Mouse (Mus musculus): ENCODE measurements around the gene Fcamr.
A peak's percentile ranks its signal among the peaks of the same experiment; 100 is the strongest.

The Fcamr gene

GRCm38 (mm10) chr1:130800602-130801001 lies at the start of gene Fcamr:
Gene Fcamr, plus strand, starts transcription at chr1:130800902.
- no peak for DNase-seq

DNA sequence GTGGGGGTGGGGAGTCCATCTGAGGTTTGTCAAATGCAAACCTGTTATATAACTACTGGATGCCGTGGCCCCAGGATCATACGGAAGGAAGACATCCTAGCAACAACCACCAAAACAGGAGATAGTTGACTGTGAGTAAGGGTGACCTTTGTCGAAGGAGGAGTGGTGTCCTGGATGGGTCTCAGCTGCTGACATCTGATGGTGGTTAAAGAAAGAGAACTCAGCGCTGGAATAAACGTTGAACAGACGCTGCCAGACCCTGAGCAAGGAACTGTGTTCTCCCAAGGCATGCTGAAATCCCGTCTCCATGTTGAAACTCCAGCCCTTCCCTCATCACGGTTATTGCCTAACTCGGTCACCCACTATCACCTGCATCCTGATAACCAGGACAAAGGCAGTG lies 41.0 kb upstream of the Fcamr start:
- DNase-seq: no peak

DNA sequence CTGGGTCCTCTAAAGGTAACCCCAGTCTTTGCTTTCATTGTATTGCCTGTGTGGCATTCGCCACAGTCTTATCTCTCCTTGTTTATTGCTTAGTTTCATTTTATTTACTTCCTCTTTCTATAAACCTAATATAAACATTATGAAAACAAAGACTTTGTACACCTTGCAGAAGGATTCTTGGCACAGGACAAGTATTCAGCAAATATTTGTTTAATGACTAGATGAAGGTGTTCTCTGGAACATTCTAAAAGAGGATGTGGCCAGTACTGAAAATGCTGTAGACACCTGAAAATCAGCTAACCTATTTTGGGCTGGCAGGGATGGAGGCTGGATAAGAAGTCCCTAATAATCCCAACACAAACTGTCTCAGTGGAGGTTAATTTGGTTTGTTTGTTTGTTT lies 39.1 kb upstream of the Fcamr start:
- DNase-seq: no peak

DNA sequence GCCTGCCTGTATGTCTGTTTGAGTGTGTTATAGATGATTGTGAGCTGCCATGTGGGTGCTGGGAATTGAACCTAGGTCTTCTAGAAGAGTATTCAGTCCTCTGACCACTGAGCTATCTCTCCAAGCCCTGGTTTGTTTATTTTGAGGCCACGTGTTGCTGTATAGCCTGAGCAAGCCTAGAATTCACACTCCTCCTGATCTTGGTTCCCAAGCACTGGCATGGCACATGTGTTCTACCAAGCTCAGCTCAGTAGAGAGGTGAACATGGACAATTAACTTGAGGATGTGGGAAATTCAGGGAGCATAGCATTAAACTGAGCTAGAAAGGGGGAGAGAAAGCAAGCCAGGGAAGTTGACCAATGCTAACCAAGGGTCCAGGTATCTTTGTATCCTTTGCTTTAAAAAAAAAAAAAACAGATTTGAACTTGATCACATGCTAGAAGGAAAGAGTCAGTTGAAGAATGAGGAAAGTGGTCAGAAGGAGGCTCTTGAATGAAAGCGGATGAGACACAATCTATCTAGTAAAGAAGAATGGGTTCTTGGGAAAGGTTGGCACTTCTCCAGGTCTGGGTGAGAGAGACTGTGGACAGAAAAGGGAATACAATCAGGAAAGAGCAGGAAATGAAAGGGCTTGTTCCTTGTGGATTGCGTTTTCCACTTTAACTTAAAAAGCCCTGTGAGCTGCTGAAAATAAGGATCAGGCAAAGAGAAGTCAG lies 38.5 kb upstream of the Fcamr start:
- DNase-seq: no peak

- DNase-seq: no peak
Measured at GRCm38 (mm10) chr1:130764027-130764461, 36.7 kb upstream of the Fcamr start.

GRCm38 (mm10) chr1:130767066-130767465 lies 33.6 kb upstream of the Fcamr start:
- no peak for DNase-seq

DNA sequence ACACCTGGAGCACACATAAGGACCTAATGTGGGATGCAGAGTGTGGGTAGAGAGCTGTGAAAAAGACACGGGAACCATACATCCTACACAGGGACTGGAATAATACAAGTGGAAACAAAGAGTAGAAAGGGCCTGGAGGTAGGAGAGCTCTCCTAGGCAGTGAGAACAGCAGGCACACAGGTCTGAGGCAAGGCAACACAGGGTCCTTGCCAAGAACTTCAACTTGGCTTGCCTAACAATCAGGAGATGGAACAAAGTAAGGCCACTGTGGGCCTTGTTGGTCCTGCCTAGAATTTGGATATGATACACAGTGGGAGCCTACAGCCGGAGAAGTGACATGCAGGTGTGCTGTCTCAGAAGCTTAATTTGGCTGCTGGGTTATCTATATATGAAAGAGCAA lies 30.8 kb upstream of the Fcamr start:
- DNase-seq: no peak

- no peak for DNase-seq
Measured at GRCm38 (mm10) chr1:130770487-130770886, 30.2 kb upstream of the Fcamr start.

GRCm38 (mm10) chr1:130770981-130771494 lies 29.7 kb upstream of the Fcamr start:
- no peak for DNase-seq

DNA sequence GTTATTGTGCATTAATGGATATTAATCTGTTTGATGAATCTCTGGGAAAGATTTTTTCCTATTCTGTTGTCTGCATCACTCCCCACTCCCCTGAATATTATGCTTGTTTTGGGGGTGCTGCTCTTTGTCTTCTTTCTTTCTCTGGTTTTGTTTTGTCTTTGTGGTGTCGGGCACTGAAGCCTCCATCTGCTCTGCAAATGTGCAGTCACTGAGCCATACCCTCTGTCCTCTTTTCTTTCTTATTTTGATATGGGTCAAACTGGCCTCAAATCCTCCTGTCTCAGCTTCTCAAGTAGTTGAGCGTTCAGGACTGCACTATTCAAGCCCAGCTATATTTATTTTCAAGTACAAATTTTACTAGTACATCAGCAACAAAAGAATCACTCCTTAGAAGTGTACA lies 25.5 kb upstream of the Fcamr start:
- DNase-seq: no peak

GRCm38 (mm10) chr1:130775691-130776331 lies 24.9 kb upstream of the Fcamr start:
- DNase-seq: no peak

DNA sequence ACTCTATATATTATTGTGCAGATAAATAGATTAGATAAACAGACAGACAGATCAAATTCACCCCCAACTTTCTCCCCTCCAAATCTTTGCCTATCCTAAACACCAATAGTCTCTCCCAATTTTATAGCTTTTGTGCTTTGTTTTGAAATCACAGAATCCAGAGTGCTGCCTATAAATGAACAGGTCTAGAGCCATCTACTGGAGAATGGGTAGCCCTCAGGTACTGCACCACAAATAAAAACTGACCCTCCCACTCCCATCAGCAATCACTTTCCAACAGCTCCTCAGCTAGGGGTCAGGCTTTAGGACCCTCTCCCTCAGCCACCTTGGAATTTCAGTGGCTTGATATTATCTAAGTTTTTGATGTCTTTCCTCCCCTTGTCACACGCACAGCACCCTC lies 24.1 kb upstream of the Fcamr start:
- DNase-seq: no peak

DNA sequence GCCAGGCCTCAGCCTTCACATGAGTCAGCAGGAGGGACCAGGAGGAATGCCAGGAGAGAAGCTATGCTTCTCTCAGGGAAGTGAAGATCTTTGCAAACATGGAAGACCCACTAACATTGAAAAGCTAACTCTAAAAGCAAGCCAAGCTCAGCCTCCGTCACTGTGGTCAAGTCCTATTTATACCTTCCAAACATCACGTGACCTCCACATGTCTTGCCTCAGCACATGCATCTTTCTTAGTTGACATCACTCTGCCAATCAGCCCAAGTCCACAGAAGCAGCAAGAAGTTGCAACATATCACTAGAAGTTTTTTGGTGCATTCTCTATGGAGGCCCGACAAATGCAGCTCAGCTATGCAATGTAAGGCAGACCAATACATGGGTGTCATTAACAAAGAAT lies 20.8 kb upstream of the Fcamr start:
- DNase-seq: no peak

DNA sequence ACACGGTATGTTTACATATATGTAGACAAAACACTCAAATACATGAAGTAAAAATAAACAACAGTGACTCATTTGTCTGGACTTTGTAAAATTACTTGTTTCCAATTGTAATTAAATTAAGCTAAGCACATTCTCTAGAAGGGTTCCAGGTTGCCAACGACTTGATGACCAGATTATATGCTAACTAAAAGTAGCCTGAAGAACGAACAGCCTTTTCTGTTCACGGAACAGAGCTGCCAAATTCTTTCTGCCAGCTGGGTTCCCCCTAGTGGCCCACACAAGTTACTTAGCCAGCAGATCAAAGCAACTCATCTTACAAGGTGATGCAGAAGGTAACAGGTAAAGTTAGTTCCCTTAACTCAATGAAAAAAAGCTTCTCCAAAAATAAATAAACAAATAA lies 16.6 kb upstream of the Fcamr start:
- peak; percentile 14 for DNase-seq

- no peak for DNase-seq
Measured at GRCm38 (mm10) chr1:130787001-130787400, 13.7 kb upstream of the Fcamr start.

- no peak for DNase-seq
Measured at GRCm38 (mm10) chr1:130789512-130790451, 10.9 kb upstream of the Fcamr start.

DNA sequence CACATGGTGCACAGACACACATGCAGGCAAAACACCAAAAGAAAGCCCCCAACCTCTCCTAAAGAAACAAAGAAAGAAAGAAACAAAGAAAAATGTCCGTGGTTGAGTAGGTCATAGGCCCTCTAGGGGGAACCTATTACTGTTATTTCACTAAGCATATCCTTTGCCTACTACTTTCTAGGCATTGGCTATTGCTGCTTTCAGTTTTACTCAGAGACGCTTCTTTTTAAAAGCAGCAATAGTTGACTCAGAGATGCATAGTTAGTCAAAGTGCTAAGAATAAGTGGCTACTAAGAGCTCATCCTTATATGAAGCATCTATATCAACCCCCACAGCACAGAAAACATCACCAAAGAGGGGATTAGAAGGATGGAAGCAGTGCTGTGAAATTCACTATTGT lies 5.4 kb upstream of the Fcamr start:
- DNase-seq: no peak

GRCm38 (mm10) chr1:130796967-130797684 lies 3.6 kb upstream of the Fcamr start:
- peak; percentile 67 for DNase-seq

DNA sequence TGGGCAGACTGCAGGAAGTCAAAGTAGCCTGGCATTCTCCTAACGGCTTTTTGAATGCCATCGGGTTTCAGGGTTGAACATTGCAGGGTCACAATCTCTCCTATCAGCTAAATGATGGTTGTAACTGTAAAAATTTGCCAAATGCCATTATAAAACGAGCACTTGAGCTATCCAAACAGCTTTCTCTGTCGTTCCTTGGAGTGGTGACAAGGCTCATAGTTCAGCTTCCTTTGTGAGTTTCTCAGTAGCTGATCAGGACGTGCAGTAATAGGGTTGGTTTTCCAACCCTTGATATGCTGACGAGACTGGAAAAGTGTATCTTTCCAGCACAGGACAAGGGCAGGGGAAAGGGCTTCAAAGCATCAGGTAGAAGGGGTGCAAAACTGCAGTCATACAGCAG lies 2.7 kb upstream of the Fcamr start:
- DNase-seq: no peak

- DNase-seq: no peak
Measured at GRCm38 (mm10) chr1:130798551-130798950, 2.2 kb upstream of the Fcamr start.

DNA sequence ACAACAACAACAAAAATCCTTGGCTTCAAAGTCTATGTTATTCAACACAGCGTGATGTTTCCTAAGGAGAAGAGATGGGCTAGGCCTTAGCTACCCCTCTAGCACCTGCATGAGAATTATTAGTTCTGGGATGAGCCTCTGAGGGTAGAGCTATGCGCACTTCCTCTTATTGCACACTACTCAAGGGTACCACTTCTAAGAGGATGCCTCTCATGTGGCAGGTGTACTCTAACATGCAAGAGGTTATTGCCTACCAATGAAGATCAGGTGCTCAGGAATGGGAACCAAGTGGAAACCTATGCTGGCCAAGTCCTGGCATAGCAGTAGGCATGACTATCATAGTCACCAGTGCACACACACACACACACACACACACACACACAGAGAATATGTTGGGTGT lies 1.3 kb upstream of the Fcamr start:
- no peak for DNase-seq

DNA sequence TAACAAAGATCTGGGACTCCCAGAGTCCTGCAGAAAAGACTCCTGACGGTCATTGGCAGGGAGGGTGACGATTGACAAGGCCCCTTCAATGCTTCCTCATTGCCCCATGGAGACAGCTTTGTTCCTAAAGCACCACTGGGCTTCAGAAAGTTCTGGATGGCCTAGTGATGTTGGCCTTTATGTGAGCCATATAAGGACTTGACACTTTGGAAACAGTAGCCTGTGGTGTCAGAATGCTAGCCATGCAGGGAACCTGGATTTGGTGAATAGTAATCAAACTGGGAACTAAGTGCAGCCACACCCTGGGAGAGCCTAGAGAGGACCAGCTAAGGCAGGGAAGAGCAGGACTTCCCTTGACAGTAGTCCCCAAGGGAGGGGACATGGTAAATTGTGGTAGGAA lies 809 bp downstream of the Fcamr start:
- no peak for DNase-seq

- DNase-seq: no peak
Measured at GRCm38 (mm10) chr1:130802976-130803375, 2.3 kb downstream of the Fcamr start.
